Mouse (Mus musculus): ENCODE results near the gene Cox15. TPM values are rescaled to one million over a fixed set of nuclear protein-coding genes. Genes with fewer than 3 reads are reported as not detected.
A peak's percentile ranks its signal among the peaks of the same experiment; 100 is the strongest.

Cox15 gene
- polyA plus RNA-seq, 1 experiment, result 2.6 TPM

DNA sequence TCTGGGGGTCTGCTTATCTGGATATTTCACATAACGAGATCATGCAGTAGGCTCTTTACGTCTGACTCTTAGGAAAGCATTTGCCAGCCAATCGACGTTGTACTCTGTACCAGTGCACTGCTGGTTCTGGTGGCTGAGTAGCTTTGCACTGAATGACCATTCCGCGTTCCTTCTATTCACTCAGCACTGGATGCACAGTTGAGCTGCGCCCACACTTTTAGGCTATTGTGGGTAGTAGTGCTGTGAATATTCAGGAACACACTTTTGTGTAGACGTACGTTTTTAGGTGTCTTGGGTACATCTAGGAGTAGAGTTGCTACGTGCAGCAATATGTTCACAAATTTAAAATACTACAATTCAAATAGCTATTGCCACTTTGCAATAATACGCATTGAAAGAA lies 32.7 kb downstream of the Cox15 start:
- Histone ChIP-seq H3K27me3 (replicated peaks) (no peaks in the 10 kb centered on the region), H3K36me3 (replicated peaks; ENCODE audit: low read length) (peaks cover 89% of the 10 kb centered on the region), H3K9me3 (no peaks in the 10 kb centered on the region), H3K4me1 (0 out of 2 replicates have a peak, but pooled peaks cover 4% of the 10 kb centered on the region), H3K4me3 (replicated peaks) (no peak overlapping the region)
- TF ChIP-seq GATA1 (IDR thresholded peaks at IDR 0.05; ENCODE audit: borderline replicate concordance, low read length) (no peak), FLI1 (IDR thresholded peaks at IDR 0.05; ENCODE audit: low read length) (no peak)

DNA sequence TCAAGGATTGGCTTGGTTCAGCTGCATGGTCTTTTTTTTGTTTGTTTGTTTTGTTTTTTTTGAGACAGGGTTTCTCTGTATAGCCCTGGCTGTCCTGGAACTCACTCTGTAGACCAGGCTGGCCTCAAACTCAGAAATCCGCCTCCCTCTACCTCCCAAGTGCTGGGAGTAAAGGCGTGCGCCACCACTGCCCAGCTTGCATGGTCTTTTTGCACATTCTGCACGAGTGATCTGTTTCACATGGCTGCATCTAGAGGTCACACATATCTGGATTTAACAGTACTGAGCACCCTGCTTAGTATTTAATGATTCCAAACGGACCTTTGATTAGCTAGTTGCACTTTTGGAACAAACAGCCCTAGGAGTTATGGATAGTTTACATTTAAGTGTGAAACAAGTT lies 40.8 kb downstream of the Cox15 start:
- Histone ChIP-seq H3K27me3 (replicated peaks) (no peaks in the 10 kb centered on the region), H3K9me3 (no peaks in the 10 kb centered on the region), H3K36me3 (replicated peaks; ENCODE audit: low read length) (peaks cover 66% of the 10 kb centered on the region), H3K4me3 (replicated peaks) (peak overlapping the region; percentile 33), H3K4me1 (peaks cover 10% of the 10 kb centered on the region)
- TF ChIP-seq GATA1 (IDR thresholded peaks at IDR 0.05; ENCODE audit: borderline replicate concordance, low read length), result no peak
- TF ChIP-seq FLI1 (IDR thresholded peaks at IDR 0.05; ENCODE audit: low read length), result no peak

DNA sequence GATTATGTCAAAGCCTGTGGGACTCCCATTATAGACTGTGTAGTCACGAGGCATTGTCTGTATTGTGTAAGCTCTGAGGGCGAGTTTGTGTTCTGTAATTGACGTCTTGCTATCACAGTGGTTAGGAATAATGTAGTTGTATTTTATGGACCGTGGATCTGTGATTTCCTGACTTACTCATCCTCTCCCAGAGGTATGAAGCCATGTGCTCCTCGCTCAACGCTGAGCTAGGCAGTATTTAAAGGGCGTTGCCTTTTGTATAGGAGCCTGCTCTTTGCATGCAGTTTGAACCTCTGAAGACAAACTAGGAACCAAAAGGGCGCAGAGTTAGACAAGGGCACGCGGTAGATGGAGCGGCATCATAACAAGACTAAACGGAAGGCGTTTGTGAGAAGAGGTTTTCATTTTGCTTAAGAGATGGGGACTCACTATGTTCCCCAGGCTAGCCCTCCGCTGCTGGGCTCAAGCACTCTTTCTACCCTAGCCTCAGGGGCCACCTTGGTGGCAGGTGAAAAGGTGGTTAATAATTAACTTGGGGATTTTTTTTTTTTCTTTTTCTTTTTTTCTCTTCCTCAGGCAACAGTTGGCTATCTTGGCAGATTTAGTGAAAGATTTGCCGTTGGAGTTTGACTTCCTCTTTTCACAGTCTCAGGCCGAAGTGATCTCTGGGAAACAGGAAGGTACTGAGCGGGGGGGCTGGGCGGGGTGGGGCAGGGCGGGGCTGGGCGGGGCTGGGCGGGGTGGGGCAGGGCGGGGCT lies 41.5 kb downstream of the Cox15 start:
- Histone ChIP-seq H3K9me3 (no peaks in the 10 kb centered on the region), H3K4me1 (peaks cover 10% of the 10 kb centered on the region), H3K36me3 (replicated peaks; ENCODE audit: low read length) (peaks cover 66% of the 10 kb centered on the region), H3K27me3 (replicated peaks) (no peaks in the 10 kb centered on the region), H3K4me3 (replicated peaks) (peak overlapping the region; percentile 80)
- TF ChIP-seq GATA1 (IDR thresholded peaks at IDR 0.05; ENCODE audit: borderline replicate concordance, low read length) (no peak), FLI1 (IDR thresholded peaks at IDR 0.05; ENCODE audit: low read length) (no peak)

DNA sequence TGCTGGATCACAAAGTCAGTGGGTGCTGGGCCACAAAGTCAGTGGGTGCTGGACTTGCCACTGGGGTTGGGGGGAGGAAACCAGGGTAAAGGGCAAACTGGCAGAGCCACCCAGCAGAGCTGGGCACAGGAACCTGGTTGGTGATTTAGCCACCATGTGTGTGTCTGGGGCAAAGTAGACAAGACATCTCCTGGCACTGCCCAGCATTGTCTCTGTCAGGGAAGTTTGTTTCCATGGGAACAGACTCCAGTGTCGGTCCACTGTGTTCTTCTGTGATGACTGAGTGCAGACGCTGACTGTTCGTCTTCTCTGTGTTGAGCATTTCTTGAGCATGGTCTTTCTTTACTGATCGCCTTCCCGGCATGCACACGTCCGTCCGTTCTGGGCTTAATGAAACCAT lies 43.5 kb downstream of the Cox15 start:
- no peak for TF ChIP-seq GATA1 (IDR thresholded peaks at IDR 0.05; ENCODE audit: borderline replicate concordance, low read length)
- TF ChIP-seq FLI1 (IDR thresholded peaks at IDR 0.05; ENCODE audit: low read length), result no peak
- H3K36me3 ChIP-seq (replicated peaks; ENCODE audit: low read length), result peaks cover 73% of the 10 kb centered on the region
- no peaks in the 10 kb centered on the region for H3K9me3 ChIP-seq
- H3K4me3 ChIP-seq (replicated peaks), result no peak overlapping the region
- peaks cover 16% of the 10 kb centered on the region for H3K4me1 ChIP-seq
- no peaks in the 10 kb centered on the region for H3K27me3 ChIP-seq (replicated peaks)

DNA sequence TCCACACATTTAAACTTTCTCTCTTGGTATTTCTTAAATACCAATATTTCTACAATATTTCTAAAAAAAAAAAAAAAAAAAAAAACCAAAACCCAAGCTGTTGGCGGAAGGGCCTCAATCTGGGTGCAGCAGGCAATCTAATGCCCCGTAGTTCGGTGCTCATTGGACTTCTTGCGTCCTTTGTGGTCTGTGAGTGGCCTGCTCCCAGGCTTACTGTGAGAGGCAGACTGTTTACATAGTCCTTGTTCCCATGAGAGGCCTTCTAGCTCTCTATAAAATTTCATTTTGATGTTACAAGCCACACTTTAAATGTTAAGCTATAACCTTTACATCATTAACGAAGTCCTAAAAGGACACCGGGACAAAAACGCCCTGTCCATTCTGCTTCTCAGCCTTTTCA lies 44.6 kb downstream of the Cox15 start:
- Histone ChIP-seq H3K27me3 (replicated peaks) (no peaks in the 10 kb centered on the region), H3K36me3 (replicated peaks; ENCODE audit: low read length) (peaks cover 80% of the 10 kb centered on the region), H3K4me3 (replicated peaks) (no peak overlapping the region), H3K9me3 (no peaks in the 10 kb centered on the region), H3K4me1 (peaks cover 16% of the 10 kb centered on the region)
- TF ChIP-seq FLI1 (IDR thresholded peaks at IDR 0.05; ENCODE audit: low read length) (no peak), GATA1 (IDR thresholded peaks at IDR 0.05; ENCODE audit: borderline replicate concordance, low read length) (no peak)

DNA sequence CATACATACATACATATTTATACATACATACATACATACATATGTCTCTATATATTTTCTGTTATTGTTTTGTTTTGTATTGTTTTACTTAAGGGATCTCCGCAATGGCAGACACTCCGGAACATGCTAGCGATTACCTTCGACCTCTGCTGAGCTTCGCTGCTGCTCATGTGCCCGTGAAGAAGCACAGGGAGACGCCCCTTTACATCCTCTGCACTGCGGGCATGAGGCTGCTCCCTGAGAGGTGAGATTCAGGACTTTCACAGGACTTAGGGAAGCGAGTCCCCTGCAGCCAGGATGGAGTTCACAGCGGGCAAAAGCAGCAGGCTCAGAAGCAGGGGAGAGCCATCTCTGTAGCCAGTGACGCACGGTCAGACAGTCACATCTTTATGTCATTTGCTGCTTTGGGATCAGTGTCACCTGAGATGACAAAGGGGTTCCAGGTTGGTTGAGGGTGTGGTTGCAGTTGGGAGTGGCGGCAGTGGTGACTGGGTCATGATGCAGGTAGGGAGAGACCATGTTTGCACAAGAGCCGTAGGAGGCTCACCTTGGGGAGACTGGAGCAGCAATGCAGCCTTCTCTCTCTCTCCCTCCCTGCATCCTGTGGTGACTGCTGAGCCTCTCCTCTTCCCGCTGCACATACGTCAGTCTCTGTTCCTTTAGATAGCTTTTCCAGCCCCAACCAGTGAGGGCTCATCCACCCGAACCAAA lies 47.9 kb downstream of the Cox15 start:
- Histone ChIP-seq H3K36me3 (replicated peaks; ENCODE audit: low read length) (peaks cover 93% of the 10 kb centered on the region), H3K4me3 (replicated peaks) (no peak overlapping the region), H3K9me3 (peaks cover 3% of the 10 kb centered on the region; the same call in 1 of the 2 replicates), H3K4me1 (peaks cover 13% of the 10 kb centered on the region; the same call in 1 of the 2 replicates), H3K27me3 (replicated peaks) (no peaks in the 10 kb centered on the region)
- no peak for TF ChIP-seq FLI1 (IDR thresholded peaks at IDR 0.05; ENCODE audit: low read length)
- TF ChIP-seq GATA1 (IDR thresholded peaks at IDR 0.05; ENCODE audit: borderline replicate concordance, low read length), result no peak

DNA sequence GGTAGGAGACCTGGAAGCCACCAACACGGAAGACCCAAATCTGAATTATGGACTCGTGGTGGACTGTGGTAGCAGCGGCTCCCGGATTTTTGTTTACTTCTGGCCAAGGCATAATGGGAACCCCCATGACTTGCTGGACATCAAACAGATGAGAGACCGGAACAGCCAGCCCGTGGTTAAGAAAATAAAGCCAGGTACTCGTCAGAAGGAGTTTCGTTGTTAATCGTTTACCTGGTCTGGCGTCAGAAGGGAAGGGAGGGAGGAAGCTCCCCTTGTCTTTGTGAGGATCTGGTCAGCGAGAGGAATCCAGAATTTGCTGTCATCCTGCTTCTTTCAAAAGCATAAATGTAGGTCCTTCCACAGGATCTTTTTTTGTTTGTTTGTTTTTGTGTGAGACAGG lies 48.6 kb downstream of the Cox15 start:
- Histone ChIP-seq H3K4me1 (peaks cover 16% of the 10 kb centered on the region), H3K9me3 (peaks cover 3% of the 10 kb centered on the region; the same call in 1 of the 2 replicates), H3K27me3 (replicated peaks) (no peaks in the 10 kb centered on the region), H3K36me3 (replicated peaks; ENCODE audit: low read length) (peaks cover 95% of the 10 kb centered on the region), H3K4me3 (replicated peaks) (no peak overlapping the region)
- TF ChIP-seq FLI1 (IDR thresholded peaks at IDR 0.05; ENCODE audit: low read length) (no peak), GATA1 (IDR thresholded peaks at IDR 0.05; ENCODE audit: borderline replicate concordance, low read length) (no peak)

DNA sequence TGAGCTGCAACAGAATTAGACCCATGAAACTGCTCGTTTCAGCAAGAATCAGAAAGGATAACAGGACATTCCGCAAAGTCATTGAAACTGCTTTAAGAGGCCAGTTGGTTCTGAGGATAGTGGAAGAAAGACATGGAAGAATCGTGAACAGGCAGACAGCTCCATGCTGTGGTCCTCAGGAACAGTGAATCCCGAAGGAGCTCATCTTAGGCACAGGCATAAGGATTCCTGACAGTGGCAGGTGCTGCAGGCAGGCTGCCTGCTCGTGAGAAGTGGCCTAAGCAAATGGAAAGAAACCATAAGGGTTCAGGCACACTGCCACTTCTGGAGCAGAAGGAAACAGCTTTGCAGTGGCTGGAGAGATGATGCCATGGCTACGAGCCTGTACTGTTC lies 53.0 kb downstream of the Cox15 start:
- TF ChIP-seq GATA1 (IDR thresholded peaks at IDR 0.05; ENCODE audit: borderline replicate concordance, low read length), result no peak
- H3K4me1 ChIP-seq, result peaks cover 31% of the 10 kb centered on the region
- H3K4me3 ChIP-seq (replicated peaks), result no peak overlapping the region
- H3K36me3 ChIP-seq (replicated peaks; ENCODE audit: low read length), result peaks cover 80% of the 10 kb centered on the region
- peaks cover 3% of the 10 kb centered on the region; the same call in 1 of the 2 replicates for H3K9me3 ChIP-seq
- H3K27me3 ChIP-seq (replicated peaks), result no peaks in the 10 kb centered on the region

DNA sequence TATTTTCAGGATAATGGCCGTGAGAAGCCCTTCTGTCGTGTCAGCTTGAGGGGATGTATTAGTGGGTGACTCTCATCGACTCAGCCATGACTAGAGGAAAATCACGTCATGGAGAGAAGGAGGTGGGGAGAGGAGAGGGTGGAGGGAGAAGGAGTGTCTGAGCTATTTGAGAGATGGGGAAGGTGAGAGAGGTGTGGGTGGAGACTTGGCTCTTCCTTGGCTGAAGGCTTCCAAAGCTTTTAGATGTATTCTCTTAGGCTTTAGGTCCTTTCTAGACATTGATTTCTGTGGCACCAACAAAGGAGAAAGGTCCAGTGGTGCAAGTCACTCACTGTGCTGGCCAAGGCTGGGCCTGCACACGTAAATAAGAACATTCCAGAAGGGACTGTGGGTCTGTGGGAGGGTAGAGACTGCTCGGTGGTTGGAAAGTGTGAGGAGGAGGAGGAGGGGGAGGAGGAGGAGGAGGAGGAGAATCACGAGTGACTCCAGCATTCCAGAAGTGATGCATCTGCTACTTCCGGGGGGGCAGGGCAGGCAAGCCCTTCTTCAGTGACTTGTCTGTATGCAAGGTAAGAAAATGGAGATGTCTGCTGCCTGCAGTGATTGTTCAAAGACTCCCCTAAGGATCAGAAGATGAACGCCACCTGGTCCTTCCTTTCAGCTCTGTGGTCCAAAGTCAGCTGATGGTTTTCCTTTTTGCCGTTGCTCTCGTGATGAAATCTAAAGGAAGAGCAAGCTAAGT lies 53.6 kb downstream of the Cox15 start:
- TF ChIP-seq FLI1 (IDR thresholded peaks at IDR 0.05; ENCODE audit: low read length) (no peak), GATA1 (IDR thresholded peaks at IDR 0.05; ENCODE audit: borderline replicate concordance, low read length) (no peak)
- Histone ChIP-seq H3K9me3 (peaks cover 3% of the 10 kb centered on the region; the same call in 1 of the 2 replicates), H3K36me3 (replicated peaks; ENCODE audit: low read length) (peaks cover 76% of the 10 kb centered on the region), H3K4me1 (peaks cover 37% of the 10 kb centered on the region), H3K4me3 (replicated peaks) (no peak overlapping the region), H3K27me3 (replicated peaks) (no peaks in the 10 kb centered on the region)

Measured in megakaryocyte, embryonic 14.5 days (primary cell).